Mouse (Mus musculus) cerebellum, postnatal 25 days (tissue): Measurements from ENCODE around the gene Olfr1043.
"Not testable (repeated sequence)": the region's sequence is repeated elsewhere in the genome, so short reads cannot be mapped to it uniquely, and the experiment has no call there.

Source experiments
- DNase-seq, 2 experiments: peaks; one replicate each; pipeline ENCODE4 v3.0.0; 2021; ENCODE audit warnings: mixed read lengths in 2 of 2

The Olfr1043 gene

DNA sequence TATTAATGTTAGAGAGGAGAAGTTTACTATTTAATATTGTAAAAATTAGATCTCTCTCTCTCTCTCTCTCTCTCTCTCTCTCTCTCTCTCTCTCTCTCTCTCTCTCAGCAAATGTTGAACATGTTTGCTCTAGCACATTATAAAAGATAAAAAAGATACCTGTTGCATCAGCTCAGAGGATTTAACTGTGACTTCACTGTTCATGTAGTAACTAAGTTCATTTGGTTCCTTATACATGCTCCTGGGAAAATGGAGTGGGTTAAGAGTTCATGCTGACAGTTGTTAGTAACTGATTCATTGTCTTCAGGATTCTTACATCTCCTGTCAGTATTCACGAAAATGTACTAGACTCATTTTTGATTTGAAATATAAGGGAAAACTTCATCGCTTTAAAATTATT lies at the start of gene Olfr1043:
Gene Olfr1043, minus strand, starts transcription at position 101 of the 400 bp plus-strand sequence.
- no peak for DNase-seq

DNA sequence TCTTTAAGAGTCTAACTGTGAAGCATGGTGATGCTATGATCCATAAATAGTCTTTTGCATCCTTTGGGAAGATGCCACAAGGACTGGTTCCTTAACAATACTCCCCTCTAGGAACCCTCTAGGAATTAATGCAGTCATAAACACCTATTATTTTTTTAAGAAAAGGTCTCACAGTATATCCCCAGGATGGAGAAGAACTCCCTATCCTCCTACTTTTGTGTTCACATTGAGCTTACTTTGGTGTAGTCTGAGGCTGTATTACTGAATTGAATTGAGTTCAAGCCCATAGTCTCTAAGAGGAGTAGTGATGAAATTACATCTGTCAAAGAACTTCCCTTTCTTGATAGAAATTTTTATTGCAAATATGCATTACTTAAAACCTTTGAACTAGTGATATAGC lies 35.6 kb upstream of the Olfr1043 start, which contains the start of gene Olfr1045:
Gene Olfr1045, minus strand, starts transcription at position 101 of the 400 bp plus-strand sequence.
- DNase-seq, result no peak

- no peak for DNase-seq
These were observed 28.5 kb upstream of the Olfr1043 start for GRCm38 (mm10) chr2:86195863-86196262.

GRCm38 (mm10) chr2:86185583-86185982 lies 18.3 kb upstream of the Olfr1043 start, which contains the start of gene Olfr52:
Gene Olfr52 (minus strand): TSS chr2:86185683.
- DNase-seq, result no peak

DNA sequence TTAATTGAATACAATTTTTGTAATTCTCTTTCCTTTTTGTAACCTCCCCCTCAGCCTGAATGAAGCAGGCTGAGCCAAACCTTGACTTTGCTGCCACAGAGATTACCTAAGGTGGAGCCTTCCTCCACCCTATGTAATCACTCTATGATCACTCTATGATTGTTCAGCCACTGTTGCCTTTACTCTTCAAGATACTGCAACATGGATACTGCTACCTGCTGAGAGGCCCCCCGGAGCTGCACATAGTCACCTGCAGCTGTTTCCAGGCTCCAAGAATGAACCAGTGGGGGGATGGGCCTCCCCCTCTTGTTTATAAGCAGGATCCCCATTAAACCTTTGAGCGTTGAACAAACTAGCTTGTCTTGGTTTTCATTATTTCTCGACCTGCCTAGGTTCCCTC lies 12.6 kb upstream of the Olfr1043 start:
- no peak for DNase-seq

DNA sequence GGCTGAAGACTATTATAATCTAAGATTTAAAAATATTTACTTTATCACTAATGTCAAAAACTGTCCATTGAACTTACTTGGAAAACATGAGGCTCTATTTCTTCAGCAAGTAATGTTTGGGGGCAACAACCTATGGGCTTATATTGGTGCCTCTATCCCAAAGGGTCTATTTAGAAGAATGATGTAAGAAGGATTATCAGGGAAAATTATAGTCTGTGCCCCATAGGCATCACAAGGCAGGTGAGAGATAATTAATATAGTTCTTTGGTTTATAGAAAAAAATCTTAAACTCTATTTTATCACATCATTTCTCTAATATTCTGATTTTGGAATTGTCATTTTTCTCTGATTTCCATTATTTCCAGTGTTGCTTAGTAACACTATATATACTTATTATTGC lies 10.4 kb upstream of the Olfr1043 start, which contains the start of gene Olfr1044:
Gene Olfr1044, minus strand, starts transcription at position 101 of the 400 bp plus-strand sequence.
- DNase-seq, result no peak

DNA sequence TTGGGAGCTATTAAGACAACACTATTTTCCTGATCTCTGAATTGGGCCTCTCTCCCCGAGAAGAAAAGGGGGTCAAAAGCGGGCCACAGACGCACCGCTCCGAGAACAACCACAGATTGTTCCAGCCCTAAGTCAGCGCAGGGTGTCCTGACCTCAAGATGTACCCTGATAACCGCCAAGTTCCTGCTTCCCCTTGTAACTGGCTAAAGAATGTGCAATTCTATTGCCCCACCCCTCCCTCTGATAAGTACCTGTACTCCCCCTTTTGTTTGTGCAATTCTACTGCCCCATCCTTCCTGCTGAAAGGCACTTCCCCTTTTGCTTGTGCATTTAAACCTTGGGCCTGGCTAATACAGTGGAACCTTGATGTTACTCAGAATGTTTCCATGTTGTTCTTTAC lies 8.1 kb upstream of the Olfr1043 start:
- not testable (repeated sequence) for DNase-seq

DNA sequence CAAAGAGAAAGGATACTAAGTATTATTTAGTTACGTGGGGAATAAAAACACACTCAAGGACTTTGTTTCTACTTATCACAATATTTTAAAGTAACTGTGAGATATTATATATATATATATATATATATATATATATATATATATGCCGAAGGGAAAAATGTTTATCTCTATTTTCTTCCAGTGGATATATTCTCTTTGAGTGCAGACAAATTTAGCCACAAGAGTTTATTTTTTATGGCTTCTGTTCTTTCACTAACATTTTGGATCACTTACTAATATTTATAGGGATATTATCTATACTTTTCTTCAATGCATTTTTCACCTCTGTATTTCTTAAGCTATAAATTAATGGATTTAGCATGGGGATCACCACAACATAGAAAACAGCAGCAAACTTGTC lies 5.6 kb downstream of the Olfr1043 start, which contains the start of gene Olfr1042:
Gene Olfr1042, minus strand, starts transcription at position 101 of the 400 bp plus-strand sequence.
- no peak for DNase-seq

GRCm38 (mm10) chr2:86146632-86147031 lies 20.7 kb downstream of the Olfr1043 start, which contains the start of gene Olfr1040:
Gene Olfr1040 (minus strand): TSS chr2:86146732.
- no peak for DNase-seq

- DNase-seq, result no peak
These were observed 31.5 kb downstream of the Olfr1043 start, which contains the start of gene Olfr1039 for GRCm38 (mm10) chr2:86135828-86136227. Gene Olfr1039 (minus strand): TSS chr2:86135928.
